Mouse (Mus musculus): ENCODE results near the gene Ahcyl1.
A peak's percentile ranks its signal among the peaks of the same experiment; 100 is the strongest.
"Not testable (repeated sequence)": the region's sequence is repeated elsewhere in the genome, so short reads cannot be mapped to it uniquely, and the experiment has no call there.

The Ahcyl1 gene

GRCm38 (mm10) chr3:107695948-107696881 lies at the start of gene Ahcyl1:
Gene Ahcyl1, minus strand, starts transcription at chr3:107696560.
- DNase-seq (ENCODE audit: extremely low read depth, low read depth), result peak; percentile 93

- DNase-seq (ENCODE audit: extremely low read depth, low read depth), result no peak
Observed at GRCm38 (mm10) chr3:107746026-107746425, 49.7 kb upstream of the Ahcyl1 start.

GRCm38 (mm10) chr3:107743650-107744049 lies 47.3 kb upstream of the Ahcyl1 start:
- DNase-seq (ENCODE audit: extremely low read depth, low read depth), result no peak

- no peak for DNase-seq (ENCODE audit: extremely low read depth, low read depth)
Observed at GRCm38 (mm10) chr3:107743107-107743506, 46.7 kb upstream of the Ahcyl1 start.

- DNase-seq (ENCODE audit: extremely low read depth, low read depth), result no peak
Observed at GRCm38 (mm10) chr3:107742071-107742710, 45.8 kb upstream of the Ahcyl1 start.

- no peak for DNase-seq (ENCODE audit: extremely low read depth, low read depth)
Observed at GRCm38 (mm10) chr3:107741387-107741786, 45.0 kb upstream of the Ahcyl1 start.

GRCm38 (mm10) chr3:107740578-107741207 lies 44.3 kb upstream of the Ahcyl1 start:
- peak; percentile 30 for DNase-seq (ENCODE audit: extremely low read depth, low read depth)

GRCm38 (mm10) chr3:107739966-107740365 lies 43.6 kb upstream of the Ahcyl1 start:
- DNase-seq (ENCODE audit: extremely low read depth, low read depth), result no peak

- no peak for DNase-seq (ENCODE audit: extremely low read depth, low read depth)
Observed at GRCm38 (mm10) chr3:107739456-107739855, 43.1 kb upstream of the Ahcyl1 start.

GRCm38 (mm10) chr3:107738620-107739019 lies 42.3 kb upstream of the Ahcyl1 start:
- DNase-seq (ENCODE audit: extremely low read depth, low read depth), result no peak

- no peak for DNase-seq (ENCODE audit: extremely low read depth, low read depth)
Observed at GRCm38 (mm10) chr3:107737609-107738190, 41.3 kb upstream of the Ahcyl1 start.

- DNase-seq (ENCODE audit: extremely low read depth, low read depth), result not testable (repeated sequence)
Observed at GRCm38 (mm10) chr3:107735620-107736019, 39.3 kb upstream of the Ahcyl1 start.

- no peak for DNase-seq (ENCODE audit: extremely low read depth, low read depth)
Observed at GRCm38 (mm10) chr3:107733329-107733728, 37.0 kb upstream of the Ahcyl1 start.

- no peak for DNase-seq (ENCODE audit: extremely low read depth, low read depth)
Observed at GRCm38 (mm10) chr3:107730236-107730635, 33.9 kb upstream of the Ahcyl1 start.

- no peak for DNase-seq (ENCODE audit: extremely low read depth, low read depth)
Observed at GRCm38 (mm10) chr3:107728509-107728908, 32.1 kb upstream of the Ahcyl1 start.

- no peak for DNase-seq (ENCODE audit: extremely low read depth, low read depth)
Observed at GRCm38 (mm10) chr3:107715971-107716370, 19.6 kb upstream of the Ahcyl1 start.

GRCm38 (mm10) chr3:107714276-107714933 lies 18.0 kb upstream of the Ahcyl1 start:
- DNase-seq (ENCODE audit: extremely low read depth, low read depth), result no peak

- DNase-seq (ENCODE audit: extremely low read depth, low read depth), result no peak
Observed at GRCm38 (mm10) chr3:107712081-107712480, 15.7 kb upstream of the Ahcyl1 start.

- DNase-seq (ENCODE audit: extremely low read depth, low read depth), result no peak
Observed at GRCm38 (mm10) chr3:107709156-107709555, 12.8 kb upstream of the Ahcyl1 start.

- DNase-seq (ENCODE audit: extremely low read depth, low read depth), result no peak
Observed at GRCm38 (mm10) chr3:107707239-107707638, 10.9 kb upstream of the Ahcyl1 start.

GRCm38 (mm10) chr3:107706164-107706563 lies 9.8 kb upstream of the Ahcyl1 start:
- no peak for DNase-seq (ENCODE audit: extremely low read depth, low read depth)

Measured in MEL-GATA-1-ER (cell line).